ENCODE assay signal across 10 mouse cellular contexts in the genomic region with DNA sequence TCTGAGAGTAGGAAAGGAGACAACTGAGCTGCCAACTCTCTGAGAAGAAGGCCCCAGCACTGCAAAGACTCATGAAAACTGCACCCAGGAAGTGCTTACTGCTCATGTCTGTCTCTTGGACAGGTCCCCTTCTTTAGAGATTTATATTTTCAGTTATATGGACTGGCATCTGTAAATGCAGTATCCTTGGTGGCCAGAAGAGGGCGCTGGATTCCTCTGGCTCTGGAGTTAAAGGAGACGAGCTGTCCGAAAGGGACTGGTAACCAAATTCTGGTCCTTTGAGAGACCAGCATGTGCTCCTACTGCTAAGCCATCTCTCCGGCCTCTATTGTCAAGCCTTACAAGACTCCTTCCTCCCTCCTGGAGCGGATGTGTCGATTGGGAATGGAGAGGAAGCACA. TPM values are rescaled to one million over a fixed set of nuclear protein-coding genes. Genes with fewer than 3 reads are reported as not detected.
DNase-seq lines count a peak whose midpoint lies in the region; ATAC-seq and TF ChIP-seq lines count a peak whose summit lies in the region.
"Had no signal": no experiment of that assay in that cellular context is flagged by ENCODE, and none has a peak within 500 bp of the region (broad histone marks: within the 10 kb centered on the region; RNA-seq: fewer than 3 reads in every experiment).

No protein-coding gene starts in this region.

- peak; percentile 52 for DNase-seq in adrenal gland, postnatal 14 days
- no peak for DNase-seq in adrenal gland, postnatal 10 days
- peak; percentile 44 for DNase-seq in lung, embryonic 14.5 days
- no peak for DNase-seq in lung, postnatal 25 days (ENCODE audit: low spot score)
- DNase-seq in embryonic facial prominence, embryonic 10.5 days (ENCODE audit: low spot score): peak; percentile 43
- peak; percentile 59 for DNase-seq in testis, postnatal 10 days (ENCODE audit: low spot score)
- no peak for DNase-seq in frontal cortex, postnatal 14 days (ENCODE audit: low spot score in 2 of 2)
- DNase-seq in urinary bladder, adult 2 months (ENCODE audit: low spot score): no peak

- H3K4me3 ChIP-seq in lung, embryonic 14.5 days (ENCODE audit: low read depth, low read length): no peak overlapping the region
- no peak overlapping the region for H3K4me3 ChIP-seq in embryonic facial prominence, embryonic 10.5 days
- H3K4me3 ChIP-seq: embryonic facial prominence, embryonic 12.5 days; liver, embryonic 15.5 days had no signal

- peak; percentile 69 for TF ChIP-seq CTCF in lung, embryonic 14.5 days (IDR thresholded peaks at IDR 0.05; ENCODE audit: low read depth)

- no peak for ATAC-seq in lung, embryonic 14.5 days (ENCODE audit: insufficient read depth)

- WGBS in lung, embryonic 14.5 days: 43% methylated on average over 6 of the region's 6 CpGs
- 36% methylated on average over 6 of the region's 6 CpGs for WGBS in embryonic facial prominence, embryonic 10.5 days

- no peak overlapping the region for H3K9ac ChIP-seq in lung, embryonic 14.5 days
- H3K9ac ChIP-seq: embryonic facial prominence, embryonic 12.5 days; liver, embryonic 15.5 days had no signal

- H3K36me3 ChIP-seq in lung, embryonic 14.5 days (ENCODE audit: insufficient read depth): no peaks in the 10 kb centered on the region
- H3K36me3 ChIP-seq in embryonic facial prominence, embryonic 10.5 days (replicated peaks): no peaks in the 10 kb centered on the region
- H3K36me3 ChIP-seq: embryonic facial prominence, embryonic 12.5 days; liver, embryonic 15.5 days had no signal

- no peaks in the 10 kb centered on the region for H3K27me3 ChIP-seq in lung, embryonic 14.5 days (ENCODE audit: insufficient read depth, low read length)
- peaks cover 9% of the 10 kb centered on the region for H3K27me3 ChIP-seq in embryonic facial prominence, embryonic 10.5 days (replicated peaks; ENCODE audit: low read depth, poor library complexity, severe bottlenecking)
- H3K27me3 ChIP-seq: embryonic facial prominence, embryonic 12.5 days had no signal

- H3K27ac ChIP-seq in lung, embryonic 14.5 days (ENCODE audit: low read depth): no peak overlapping the region
- H3K27ac ChIP-seq in embryonic facial prominence, embryonic 10.5 days (replicated peaks): no peak overlapping the region
- H3K27ac ChIP-seq: embryonic facial prominence, embryonic 12.5 days; liver, embryonic 15.5 days had no signal

- H3K4me2 ChIP-seq in lung, embryonic 14.5 days: no peak overlapping the region
- H3K4me2 ChIP-seq: embryonic facial prominence, embryonic 12.5 days; liver, embryonic 15.5 days had no signal

- no peaks in the 10 kb centered on the region for H3K9me3 ChIP-seq in lung, embryonic 14.5 days (ENCODE audit: low read depth, low read length)
- H3K9me3 ChIP-seq in embryonic facial prominence, embryonic 10.5 days: 0 out of 2 replicates have a peak, but pooled peaks cover 4% of the 10 kb centered on the region
- H3K9me3 ChIP-seq: embryonic facial prominence, embryonic 12.5 days; liver, embryonic 15.5 days had no signal

- no peaks in the 10 kb centered on the region for H3K4me1 ChIP-seq in lung, embryonic 14.5 days (ENCODE audit: insufficient read depth)
- H3K4me1 ChIP-seq in embryonic facial prominence, embryonic 10.5 days: peaks cover 10% of the 10 kb centered on the region; the same call in 1 of the 2 replicates
- H3K4me1 ChIP-seq: embryonic facial prominence, embryonic 12.5 days; liver, embryonic 15.5 days had no signal

RNA-seq across cellular contexts. Expression of a gene that starts 26.9 kb away (rescaled TPM):
- total RNA-seq in adrenal gland, postnatal 14 days (2021): 33.5 and 41.7 TPM in 2 replicates
- 10 to 100 TPM; 35.4 to 42.4 TPM for total RNA-seq in adrenal gland, postnatal 10 days (2021)
- polyA plus RNA-seq in lung, embryonic 14.5 days (2014; fragmentation: Nextera tagmentation; extraction: Ambion mirVana): 12.0 and 13.8 TPM in 2 replicates
- polyA plus RNA-seq in embryonic facial prominence, embryonic 10.5 days (2016; fragmentation: Nextera tagmentation; extraction: Ambion mirVana): 2.8 and 3.3 TPM in 2 replicates
- polyA plus RNA-seq in urinary bladder, adult 2 months (2012; rRNA removed): 34.8 and 36.8 TPM in 2 replicates

RNA-seq across cellular contexts. Expression of a gene that starts 28.9 kb away (rescaled TPM):
- total RNA-seq in adrenal gland, postnatal 14 days (2021): 5.2 and 5.3 TPM in 2 replicates
- 1 to 10 TPM; 5.2 to 7.4 TPM for total RNA-seq in adrenal gland, postnatal 10 days (2021)
- 13.3 TPM in 2 replicates for polyA plus RNA-seq in lung, embryonic 14.5 days (2014; fragmentation: Nextera tagmentation; extraction: Ambion mirVana)
- 20.1 and 20.6 TPM in 2 replicates for polyA plus RNA-seq in embryonic facial prominence, embryonic 10.5 days (2016; fragmentation: Nextera tagmentation; extraction: Ambion mirVana)
- 8.4 and 9.4 TPM in 2 replicates for polyA plus RNA-seq in urinary bladder, adult 2 months (2012; rRNA removed)

RNA-seq across cellular contexts. Expression of a gene that starts 55.2 kb away (rescaled TPM):
- 7.4 and 10.9 TPM in 2 replicates for total RNA-seq in adrenal gland, postnatal 14 days (2021)
- total RNA-seq in adrenal gland, postnatal 10 days (2021): 1 to 10 TPM; 8.7 to 9.7 TPM
- polyA plus RNA-seq in lung, embryonic 14.5 days (2014; fragmentation: Nextera tagmentation; extraction: Ambion mirVana): 5.1 and 5.8 TPM in 2 replicates
- polyA plus RNA-seq in embryonic facial prominence, embryonic 10.5 days (2016; fragmentation: Nextera tagmentation; extraction: Ambion mirVana): 2.3 and 4.0 TPM in 2 replicates
- 9.5 and 17.8 TPM in 2 replicates for polyA plus RNA-seq in urinary bladder, adult 2 months (2012; rRNA removed)

Comparison
In these comparisons a context has a peak if more than half of its experiments do, and no peak if none do; other contexts are left out.
1. DNase-seq: peak in adrenal gland, postnatal 14 days (single experiment), lung, embryonic 14.5 days (single experiment), embryonic facial prominence, embryonic 10.5 days (single experiment) and testis, postnatal 10 days (single experiment); none in adrenal gland, postnatal 10 days (single experiment), lung, postnatal 25 days (single experiment), frontal cortex, postnatal 14 days (0 of 2) and urinary bladder, adult 2 months (single experiment).